Mouse (Mus musculus) limb, embryonic 13.5 days (tissue): Measurements from ENCODE around the gene a. TPM values are rescaled to one million over a fixed set of nuclear protein-coding genes. Genes with fewer than 3 reads are reported as not detected.
"Not testable (repeated sequence)": the region's sequence is repeated elsewhere in the genome, so short reads cannot be mapped to it uniquely, and the experiment has no call there.

ENCODE experiments used
- ATAC-seq: fragments of 200-750 bp; cut with Nextera tagmentation; 2 replicates; pipeline ENCODE4 v1.8.0; 2017; ENCODE audit warnings: low read depth, moderate number of reproducible peaks, moderate TSS enrichment; ENCODE audit not compliant: low FRiP score
- H3K27ac ChIP-seq: fragments of 300-500 bp; sonication (generic); 2 replicates; pipeline ENCODE4 v1.5.1; 2015; ENCODE audit warnings: inconsistent platforms, mild to moderate bottlenecking, moderate library complexity
- H3K27me3 ChIP-seq: fragments of 300-500 bp; sonication (generic); 2 replicates; pipeline ENCODE4 v1.6.1; 2015; ENCODE audit warnings: mild to moderate bottlenecking, inconsistent platforms
- H3K36me3 ChIP-seq: fragments of 300-500 bp; sonication (generic); 2 replicates; pipeline ENCODE4 v1.6.1; 2015; ENCODE audit warnings: inconsistent platforms, mild to moderate bottlenecking, moderate library complexity
- H3K4me1 ChIP-seq: fragments of 300-500 bp; sonication (generic); 2 replicates; pipeline ENCODE4 v1.6.1; 2015; ENCODE audit warnings: inconsistent platforms
- H3K4me2 ChIP-seq: fragments of 300-500 bp; sonication (generic); replicated peaks from 2 replicates; pipeline ENCODE4 v1.6.1; 2015; ENCODE audit warnings: inconsistent platforms, mild to moderate bottlenecking, moderate library complexity
- H3K4me3 ChIP-seq: fragments of 300-500 bp; sonication (generic); 2 replicates; pipeline ENCODE4 v1.5.1; 2015; ENCODE audit warnings: moderate library complexity, mild to moderate bottlenecking, inconsistent platforms
- H3K9ac ChIP-seq: fragments of 300-500 bp; sonication (generic); 2 replicates; pipeline ENCODE4 v1.6.1; 2015; ENCODE audit warnings: mild to moderate bottlenecking, inconsistent platforms
- H3K9me3 ChIP-seq: fragments of 300-500 bp; sonication (generic); 2 replicates; pipeline ENCODE4 v1.6.1; 2016; ENCODE audit warnings: inconsistent platforms
- WGBS: fragments of 180-500 bp; shearing (Covaris S2); methylation state at CpG from one replicate; pipeline ENCODE4 v1.1.7; 2015; 5-methylcytosine and 5-hydroxymethylcytosine counted together
- polyA plus RNA-seq: library from polyadenylated mRNA; unstranded; fragments of >200 nt; fragmentation: Nextera tagmentation; extraction: Ambion mirVana; gene quantifications from 2 replicates; pipeline ENCODE4 v1.2.1, GENCODE M21; 2015

a gene
- polyA plus RNA-seq, 1 experiment from 2014 or later: 12.0 TPM

- H3K27ac ChIP-seq: peak overlapping the region; percentile 83
- H3K4me1 ChIP-seq: peaks cover 28% of the 10 kb centered on the region
- 22% methylated on average over 9 of the region's 9 CpGs for WGBS
Observed at GRCm38 (mm10) chr2:155051622-155052351, 260.6 kb downstream of the a start.

GRCm38 (mm10) chr2:155052681-155053080 lies 261.5 kb downstream of the a start:
- Histone ChIP-seq H3K4me2 (no peak overlapping the region), H3K4me3 (no peak overlapping the region), H3K9ac (no peak overlapping the region), H3K9me3 (no peaks in the 10 kb centered on the region), H3K36me3 (no peaks in the 10 kb centered on the region), H3K27me3 (no peaks in the 10 kb centered on the region), H3K4me1 (peaks cover 23% of the 10 kb centered on the region), H3K27ac (no peak overlapping the region)
- ATAC-seq: no peak
- WGBS: 56% methylated on average over 2 of the region's 2 CpGs

More at GRCm38 (mm10) chr2:155051622-155052351, 260.6 kb downstream of the a start:
- Histone ChIP-seq H3K9ac (peak overlapping the region; percentile 59), H3K4me3 (peak overlapping the region; percentile 55), H3K36me3 (no peaks in the 10 kb centered on the region), H3K4me2 (peak overlapping the region; percentile 85), H3K27me3 (no peaks in the 10 kb centered on the region), H3K9me3 (no peaks in the 10 kb centered on the region)
- ATAC-seq: no peak

- not testable (repeated sequence) for H3K27me3 ChIP-seq, H3K9me3 ChIP-seq, H3K9ac ChIP-seq, H3K4me2 ChIP-seq, H3K36me3 ChIP-seq, H3K4me3 ChIP-seq, H3K27ac ChIP-seq, ATAC-seq
- H3K4me1 ChIP-seq: peaks cover 18% of the 10 kb centered on the region
- 91% methylated on average over 8 of the region's 8 CpGs for WGBS
Observed at GRCm38 (mm10) chr2:155053512-155053911, 262.3 kb downstream of the a start.

GRCm38 (mm10) chr2:155054672-155055071 lies 263.5 kb downstream of the a start:
- no peaks in the 10 kb centered on the region for H3K9me3 ChIP-seq
- ATAC-seq: no peak
- peaks cover 8% of the 10 kb centered on the region for H3K36me3 ChIP-seq
- WGBS: 18% methylated on average over 3 of the region's 3 CpGs
- no peak overlapping the region; the same call in 1 of the 2 replicates for H3K27ac ChIP-seq
- no peak overlapping the region for H3K4me3 ChIP-seq
- H3K4me2 ChIP-seq: no peak overlapping the region
- H3K27me3 ChIP-seq: no peaks in the 10 kb centered on the region
- no peak overlapping the region for H3K9ac ChIP-seq
- H3K4me1 ChIP-seq: peaks cover 18% of the 10 kb centered on the region

GRCm38 (mm10) chr2:155056076-155056578 lies 264.9 kb downstream of the a start:
- Histone ChIP-seq H3K4me1 (peaks cover 11% of the 10 kb centered on the region), H3K36me3 (peaks cover 16% of the 10 kb centered on the region), H3K27me3 (no peaks in the 10 kb centered on the region), H3K9me3 (no peaks in the 10 kb centered on the region), H3K27ac (no peak overlapping the region), H3K4me2 (no peak overlapping the region), H3K4me3 (no peak overlapping the region), H3K9ac (no peak overlapping the region)
- 73% methylated on average over 5 of the region's 5 CpGs for WGBS
- ATAC-seq: no peak

GRCm38 (mm10) chr2:155057361-155057760 lies 266.2 kb downstream of the a start:
- Histone ChIP-seq H3K9ac (no peak overlapping the region), H3K9me3 (no peaks in the 10 kb centered on the region), H3K4me3 (no peak overlapping the region), H3K27ac (no peak overlapping the region), H3K4me2 (no peak overlapping the region), H3K27me3 (no peaks in the 10 kb centered on the region), H3K36me3 (peaks cover 28% of the 10 kb centered on the region), H3K4me1 (no peaks in the 10 kb centered on the region)
- no peak for ATAC-seq
- WGBS: 67% methylated on average over 1 of the region's 1 CpGs

- no peaks in the 10 kb centered on the region for H3K27me3 ChIP-seq
- no peak overlapping the region for H3K4me2 ChIP-seq
- 82% methylated on average over 9 of the region's 9 CpGs for WGBS
- no peak overlapping the region for H3K9ac ChIP-seq
- no peak overlapping the region for H3K27ac ChIP-seq
- H3K36me3 ChIP-seq: peaks cover 26% of the 10 kb centered on the region
- no peaks in the 10 kb centered on the region for H3K9me3 ChIP-seq
- no peak for ATAC-seq
- H3K4me3 ChIP-seq: no peak overlapping the region
- H3K4me1 ChIP-seq: peaks cover 26% of the 10 kb centered on the region
Observed at GRCm38 (mm10) chr2:155071027-155071426, 279.8 kb downstream of the a start.

GRCm38 (mm10) chr2:155072353-155073145 lies 281.3 kb downstream of the a start:
- WGBS: 78% methylated on average over 8 of the region's 8 CpGs
- no peaks in the 10 kb centered on the region for H3K9me3 ChIP-seq
- H3K4me1 ChIP-seq: peaks cover 26% of the 10 kb centered on the region
- H3K4me3 ChIP-seq: peak overlapping the region; percentile 73
- no peak overlapping the region for H3K27ac ChIP-seq
- H3K36me3 ChIP-seq: peaks cover 11% of the 10 kb centered on the region
- no peak for ATAC-seq
- H3K4me2 ChIP-seq: peak overlapping the region; percentile 76
- no peak overlapping the region for H3K9ac ChIP-seq
- no peaks in the 10 kb centered on the region for H3K27me3 ChIP-seq

GRCm38 (mm10) chr2:155073347-155073746 lies 282.1 kb downstream of the a start:
- Histone ChIP-seq H3K27ac (no peak overlapping the region), H3K36me3 (peaks cover 3% of the 10 kb centered on the region), H3K27me3 (no peaks in the 10 kb centered on the region), H3K9ac (peak overlapping the region; percentile 80), H3K9me3 (no peaks in the 10 kb centered on the region), H3K4me3 (peak overlapping the region; percentile 73), H3K4me2 (peak overlapping the region; percentile 76), H3K4me1 (peaks cover 26% of the 10 kb centered on the region)
- ATAC-seq: no peak
- WGBS: 17% methylated on average over 3 of the region's 3 CpGs

- no peaks in the 10 kb centered on the region for H3K9me3 ChIP-seq
- H3K36me3 ChIP-seq: no peaks in the 10 kb centered on the region
- H3K27me3 ChIP-seq: no peaks in the 10 kb centered on the region
- peak within 1 kb of the TSS; percentile 73; the same call in 1 of the 2 replicates for H3K27ac ChIP-seq
- H3K4me1 ChIP-seq: peaks cover 26% of the 10 kb centered on the region
- peak within 1 kb of the TSS; percentile 73 for H3K4me3 ChIP-seq
- peak within 1 kb of the TSS; percentile 76 for H3K4me2 ChIP-seq
- peak within 1 kb of the TSS; percentile 80 for H3K9ac ChIP-seq
- under 1% methylated on average over 56 of the region's 56 CpGs for WGBS
- ATAC-seq: peak; percentile 95
Observed at GRCm38 (mm10) chr2:155073978-155074765, 283.0 kb downstream of the a start, which contains the start of gene Ahcy. Ahcy (minus strand) TSS chr2:155074497.

- peak overlapping the region; percentile 80 for H3K9ac ChIP-seq
- WGBS: 15% methylated on average over 12 of the region's 12 CpGs
- H3K9me3 ChIP-seq: no peaks in the 10 kb centered on the region
Observed at GRCm38 (mm10) chr2:155074766-155075330, 283.6 kb downstream of the a start.

More at GRCm38 (mm10) chr2:155074766-155075330, 283.6 kb downstream of the a start:
- Histone ChIP-seq H3K4me3 (peak overlapping the region; percentile 73), H3K27ac (peak overlapping the region; percentile 73; the same call in 1 of the 2 replicates), H3K27me3 (no peaks in the 10 kb centered on the region), H3K4me2 (peak overlapping the region; percentile 76), H3K36me3 (no peaks in the 10 kb centered on the region), H3K4me1 (peaks cover 26% of the 10 kb centered on the region)
- ATAC-seq: peak; percentile 38
